Mouse (Mus musculus) G1E (cell line): ENCODE measurements around the gene Slc35d2. TPM values are rescaled to one million over a fixed set of nuclear protein-coding genes. Genes with fewer than 3 reads are reported as not detected.

Experiments
- ATAC-seq: 2 replicates; pipeline ENCODE4 v1.8.0; 2016; ENCODE audit warnings: mild to moderate bottlenecking; ENCODE audit not compliant: insufficient number of reproducible peaks, poor library complexity, low FRiP score, severe bottlenecking; ENCODE audit errors: extremely low read depth
- DNase-seq: peaks from one replicate; pipeline ENCODE4 v3.0.0; 2012; ENCODE audit warnings: low spot score
- H3K27me3 ChIP-seq: 2 replicates; pipeline ENCODE4 v1.6.1; 2012; ENCODE audit warnings: mild to moderate bottlenecking, low read length, inconsistent platforms; ENCODE audit not compliant: insufficient read depth
- H3K36me3 ChIP-seq: replicated peaks from 2 replicates; pipeline ENCODE3; 2012; ENCODE audit warnings: mild to moderate bottlenecking, inconsistent platforms
- H3K4me1 ChIP-seq: 2 replicates; pipeline ENCODE4 v1.6.1; 2012; ENCODE audit warnings: low read depth, low read length, inconsistent platforms, mixed read lengths; ENCODE audit not compliant: insufficient read depth
- H3K4me3 ChIP-seq: 2 replicates; pipeline ENCODE4 v1.5.1; 2012; ENCODE audit warnings: low read depth, mild to moderate bottlenecking, inconsistent platforms, low read length, moderate library complexity, mixed read lengths
- H3K9me3 ChIP-seq: replicated peaks from 2 replicates; pipeline ENCODE4 v1.6.1; 2012; ENCODE audit warnings: inconsistent platforms
- CTCF ChIP-seq: IDR thresholded peaks from 2 replicates; pipeline ENCODE4 v1.5.1; 2012; ENCODE audit warnings: low read depth, low read length, inconsistent platforms, mixed read lengths
- GATA1 ChIP-seq: IDR thresholded peaks from 2 replicates; pipeline ENCODE4 v1.6.1; 2012; ENCODE audit warnings: borderline replicate concordance, low read length, inconsistent platforms, mixed read lengths
- GATA2 ChIP-seq: IDR thresholded peaks from 2 replicates; pipeline ENCODE4 v1.6.1; 2012; ENCODE audit warnings: low read depth, low read length, inconsistent platforms, borderline replicate concordance
- POLR2AphosphoS5 ChIP-seq: IDR thresholded peaks from 2 replicates; pipeline ENCODE4 v1.6.1; 2012; ENCODE audit warnings: low read depth, low read length, inconsistent platforms; ENCODE audit not compliant: insufficient replicate concordance
- TAL1 ChIP-seq: conservative IDR thresholded peaks from 2 replicates; pipeline ENCODE4 v1.6.1; 2012; ENCODE audit warnings: low read depth, low read length, inconsistent platforms, mixed read lengths
- polyA plus RNA-seq: library from polyadenylated mRNA; stranded (reverse); fragments of >175 nt; gene quantifications from 2 replicates; pipeline ENCODE4 v1.2.3, GENCODE M21; 2012
- total RNA-seq, 2 experiments: library from RNA; stranded (forward) in 1 of 2; stranded (reverse) in 1 of 2; fragments of 200-1000 nt in 1 of 2; fragments of >200 nt in 1 of 2; fragmentation: Nextera tagmentation in 1 of 2; gene quantifications; 2 replicates each; pipeline ENCODE4 v1.2.3; 2014 to 2017

The Slc35d2 gene
- total and polyA plus RNA-seq, 3 experiments: 0.11 TPM; not detected in 2

DNA sequence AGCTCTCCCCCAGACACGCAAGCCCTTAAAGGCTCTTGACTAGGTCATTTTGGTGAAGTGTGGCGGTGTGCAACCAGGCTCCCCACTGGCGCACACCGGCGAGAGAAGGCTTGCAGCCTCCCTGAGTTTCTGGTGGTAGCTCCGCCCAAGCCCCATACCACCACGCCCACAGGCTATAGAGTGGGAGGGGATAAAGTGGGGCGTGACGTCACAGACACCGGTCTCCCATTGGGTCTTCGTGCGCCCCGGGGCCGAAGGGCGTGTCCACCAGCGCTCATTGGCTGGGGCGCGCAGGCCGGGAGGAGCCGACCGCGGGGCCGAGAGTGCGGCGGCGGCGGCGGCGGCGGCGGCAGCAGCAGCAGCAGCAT, 32.4 kb upstream of the Slc35d2 start, which contains the start of gene Habp4:
Habp4 (plus strand) TSS at position 277 of the 368 bp plus-strand sequence.
- Histone ChIP-seq H3K36me3 (peaks cover 5% of the 10 kb centered on the region), H3K4me1 (peaks cover 38% of the 10 kb centered on the region), H3K4me3 (peak within 1 kb of the TSS; percentile 86), H3K9me3 (no peaks in the 10 kb centered on the region), H3K27me3 (no peaks in the 10 kb centered on the region)
- DNase-seq: peak; percentile 99
- ATAC-seq: peak; percentile 99
- TF ChIP-seq GATA1: no peak
- TF ChIP-seq GATA2: no peak
- TF ChIP-seq CTCF: no peak
- no peak for TF ChIP-seq TAL1
- TF ChIP-seq POLR2AphosphoS5: no peak

DNA sequence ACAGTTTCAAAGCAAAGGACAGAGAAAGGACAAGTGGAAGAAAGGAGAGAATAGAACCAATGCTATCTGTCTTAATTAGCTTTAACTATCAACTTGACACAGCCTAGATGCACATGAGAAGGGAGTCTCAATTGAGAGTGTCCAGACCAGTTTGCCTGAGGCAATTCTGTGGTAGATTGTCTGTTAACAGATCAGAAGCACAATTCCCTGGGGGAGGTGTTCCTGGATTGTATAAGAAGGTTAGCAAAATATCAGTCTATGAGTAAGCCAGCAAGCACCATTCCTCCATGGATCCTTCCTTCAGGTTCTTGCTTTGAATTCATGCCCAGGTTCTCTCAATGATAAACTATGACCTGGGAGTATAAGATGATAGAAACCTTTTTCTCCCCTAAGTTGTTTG, 27.8 kb upstream of the Slc35d2 start:
- no peak for ATAC-seq
- TF ChIP-seq GATA1 (no peak), CTCF (no peak), TAL1 (no peak)
- H3K27me3 ChIP-seq: no peaks in the 10 kb centered on the region

GRCm38 (mm10) chr13:64155171-64155571, 26.0 kb upstream of the Slc35d2 start:
- ATAC-seq: no peak
- H3K4me3 ChIP-seq: no peak overlapping the region
- no peak for DNase-seq
- TF ChIP-seq CTCF (0 out of 2 replicates have a peak, but pooled peaks have one; percentile 5), GATA1 (no peak)
- no peaks in the 10 kb centered on the region for H3K27me3 ChIP-seq
- no peaks in the 10 kb centered on the region for H3K9me3 ChIP-seq
- H3K36me3 ChIP-seq: peaks cover 6% of the 10 kb centered on the region
- H3K4me1 ChIP-seq: peaks cover 23% of the 10 kb centered on the region

More for the DNA sequence above, 27.8 kb upstream of the Slc35d2 start:
- DNase-seq: no peak
- Histone ChIP-seq H3K4me1 (peaks cover 27% of the 10 kb centered on the region), H3K9me3 (no peaks in the 10 kb centered on the region), H3K36me3 (no peaks in the 10 kb centered on the region), H3K4me3 (no peak overlapping the region)

GRCm38 (mm10) chr13:64154651-64155050, 25.5 kb upstream of the Slc35d2 start:
- H3K4me3 ChIP-seq: no peak overlapping the region
- ATAC-seq: no peak
- no peak for TF ChIP-seq TAL1
- no peak for TF ChIP-seq GATA2
- no peak for TF ChIP-seq POLR2AphosphoS5
- no peak for TF ChIP-seq GATA1
- TF ChIP-seq CTCF: no peak
- peaks cover 27% of the 10 kb centered on the region for H3K4me1 ChIP-seq
- no peaks in the 10 kb centered on the region for H3K27me3 ChIP-seq
- no peaks in the 10 kb centered on the region for H3K9me3 ChIP-seq
- peaks cover 10% of the 10 kb centered on the region for H3K36me3 ChIP-seq
- no peak for DNase-seq

DNA sequence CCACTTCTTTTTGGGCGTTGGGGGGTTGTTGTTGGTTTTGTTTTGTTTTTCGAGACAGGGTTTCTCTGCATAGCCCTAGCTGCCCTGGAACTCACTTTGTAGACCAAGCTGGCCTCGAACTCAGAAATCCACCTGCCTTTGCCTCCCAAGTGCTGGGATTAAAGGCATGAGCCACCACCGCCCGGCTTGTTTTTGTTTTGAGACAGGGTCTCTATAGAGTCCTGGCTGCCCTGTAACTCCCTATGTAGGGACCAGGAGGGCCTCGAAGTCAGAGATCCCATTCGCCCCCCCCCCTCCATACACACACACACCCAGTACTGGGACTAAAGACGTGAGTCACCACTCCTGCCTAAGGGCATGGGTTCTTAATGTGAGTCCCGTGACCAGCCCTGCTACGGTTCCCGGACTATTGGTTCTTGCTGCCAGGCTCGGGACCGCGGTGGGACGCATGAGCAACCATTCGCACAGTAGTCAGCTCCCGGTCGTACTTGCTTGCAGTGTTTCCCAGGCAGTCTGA, 24.6 kb upstream of the Slc35d2 start:
- DNase-seq: no peak
- Histone ChIP-seq H3K4me3 (peak overlapping the region; percentile 99), H3K9me3 (no peaks in the 10 kb centered on the region), H3K4me1 (peaks cover 35% of the 10 kb centered on the region), H3K27me3 (no peaks in the 10 kb centered on the region), H3K36me3 (peaks cover 15% of the 10 kb centered on the region)
- TF ChIP-seq GATA2 (no peak), POLR2AphosphoS5 (no peak), GATA1 (no peak), TAL1 (no peak), CTCF (no peak)
- peak; percentile 24; the same call in 1 of the 2 replicates for ATAC-seq

DNA sequence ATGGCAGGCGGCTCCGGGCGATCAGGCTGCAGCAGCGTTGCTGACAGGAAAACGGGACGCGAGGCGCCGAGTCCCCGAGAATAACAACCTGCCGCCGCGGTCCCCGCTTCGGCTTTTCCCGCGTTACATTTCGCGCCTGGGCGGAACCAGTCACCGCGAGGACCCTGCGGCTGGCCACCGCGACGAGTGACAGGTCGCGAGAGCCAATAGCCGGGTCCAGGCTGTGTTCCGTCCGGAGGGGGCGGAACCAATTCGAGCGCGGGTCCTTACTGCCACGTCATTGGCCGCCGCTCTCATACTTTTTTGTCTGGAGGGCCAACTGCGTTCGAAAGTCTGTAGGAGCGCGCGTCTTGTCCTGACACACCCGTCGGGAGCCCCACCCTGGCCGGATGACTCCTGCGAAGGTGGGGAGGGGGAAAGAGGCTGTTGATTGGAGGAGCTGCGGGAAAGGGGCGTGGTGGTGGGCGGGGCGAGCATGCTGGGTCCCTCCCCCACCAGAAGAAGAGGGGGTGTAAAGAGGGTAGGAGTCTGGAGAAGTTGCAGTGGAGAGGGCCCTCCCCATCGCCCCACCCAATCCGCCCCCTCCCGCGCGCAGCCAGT, 24.0 kb upstream of the Slc35d2 start, which contains the start of gene Zfp367:
Zfp367 (minus strand) TSS at position 120 of the 600 bp plus-strand sequence.
- no peak for TF ChIP-seq GATA2
- no peak for TF ChIP-seq TAL1
- no peak for TF ChIP-seq GATA1
- no peak for TF ChIP-seq POLR2AphosphoS5
- no peak for TF ChIP-seq CTCF
- Histone ChIP-seq H3K36me3 (peaks cover 17% of the 10 kb centered on the region), H3K4me1 (peaks cover 37% of the 10 kb centered on the region), H3K27me3 (no peaks in the 10 kb centered on the region), H3K9me3 (no peaks in the 10 kb centered on the region), H3K4me3 (peak within 1 kb of the TSS; percentile 99)
- DNase-seq (peak; percentile 90), ATAC-seq (peak; percentile 92)

- H3K4me3 ChIP-seq: peak overlapping the region; percentile 99
- no peak for ATAC-seq
- H3K9me3 ChIP-seq: no peaks in the 10 kb centered on the region
- peak; percentile 8 for DNase-seq
- no peaks in the 10 kb centered on the region for H3K27me3 ChIP-seq
- TF ChIP-seq POLR2AphosphoS5 (no peak), GATA2 (no peak), TAL1 (no peak), CTCF (no peak), GATA1 (no peak)
- peaks cover 37% of the 10 kb centered on the region for H3K4me1 ChIP-seq
- H3K36me3 ChIP-seq: peaks cover 17% of the 10 kb centered on the region
Observed at GRCm38 (mm10) chr13:64152671-64153082, 23.5 kb upstream of the Slc35d2 start.
